Mouse (Mus musculus) hindbrain, embryonic 12.5 days (tissue): ENCODE data around the gene Rad51b. TPM values are rescaled to one million over a fixed set of nuclear protein-coding genes. Genes with fewer than 3 reads are reported as not detected.
"Not testable (repeated sequence)": the region's sequence is repeated elsewhere in the genome, so short reads cannot be mapped to it uniquely, and the experiment has no call there.

Experiments
- ATAC-seq: fragments of 200-750 bp; cut with Nextera tagmentation; 2 replicates; pipeline ENCODE4 v1.8.0; 2017; ENCODE audit warnings: moderate TSS enrichment; ENCODE audit not compliant: low FRiP score
- H3K27ac ChIP-seq: fragments of 300-500 bp; sonication (generic); 2 replicates; pipeline ENCODE4 v1.5.1; 2016; ENCODE audit warnings: mild to moderate bottlenecking
- H3K27me3 ChIP-seq: fragments of 300-500 bp; sonication (generic); 2 replicates; pipeline ENCODE4 v1.6.1; 2016; ENCODE audit warnings: mild to moderate bottlenecking
- H3K36me3 ChIP-seq: fragments of 300-500 bp; sonication (generic); 2 replicates; pipeline ENCODE4 v1.6.1; 2016; ENCODE audit warnings: mild to moderate bottlenecking
- H3K4me1 ChIP-seq: fragments of 300-500 bp; sonication (generic); 2 replicates; pipeline ENCODE4 v1.6.1; 2016
- H3K4me2 ChIP-seq: fragments of 300-500 bp; sonication (generic); replicated peaks from 2 replicates; pipeline ENCODE4 v1.6.1; 2016; ENCODE audit warnings: mild to moderate bottlenecking
- H3K4me3 ChIP-seq: fragments of 300-500 bp; sonication (generic); 2 replicates; pipeline ENCODE4 v1.5.1; 2016; ENCODE audit warnings: mild to moderate bottlenecking
- H3K9ac ChIP-seq: fragments of 300-500 bp; sonication (generic); 2 replicates; pipeline ENCODE4 v1.6.1; 2016; ENCODE audit warnings: mild to moderate bottlenecking, moderate library complexity
- H3K9me3 ChIP-seq: fragments of 300-500 bp; sonication (generic); replicated peaks from 2 replicates; pipeline ENCODE4 v1.6.1; 2016; ENCODE audit warnings: mild to moderate bottlenecking
- WGBS: fragments of 180-500 bp; shearing (Covaris S2); methylation state at CpG from one replicate; pipeline ENCODE4 v1.1.7; 2016; 5-methylcytosine and 5-hydroxymethylcytosine counted together
- polyA plus RNA-seq: library from polyadenylated mRNA; unstranded; fragments of >200 nt; fragmentation: Nextera tagmentation; extraction: Ambion mirVana; gene quantifications from 2 replicates; pipeline ENCODE4 v1.2.1, GENCODE M21; 2016

The Rad51b gene
- polyA plus RNA-seq, 1 experiment from 2014 or later, result 5.2 TPM

DNA sequence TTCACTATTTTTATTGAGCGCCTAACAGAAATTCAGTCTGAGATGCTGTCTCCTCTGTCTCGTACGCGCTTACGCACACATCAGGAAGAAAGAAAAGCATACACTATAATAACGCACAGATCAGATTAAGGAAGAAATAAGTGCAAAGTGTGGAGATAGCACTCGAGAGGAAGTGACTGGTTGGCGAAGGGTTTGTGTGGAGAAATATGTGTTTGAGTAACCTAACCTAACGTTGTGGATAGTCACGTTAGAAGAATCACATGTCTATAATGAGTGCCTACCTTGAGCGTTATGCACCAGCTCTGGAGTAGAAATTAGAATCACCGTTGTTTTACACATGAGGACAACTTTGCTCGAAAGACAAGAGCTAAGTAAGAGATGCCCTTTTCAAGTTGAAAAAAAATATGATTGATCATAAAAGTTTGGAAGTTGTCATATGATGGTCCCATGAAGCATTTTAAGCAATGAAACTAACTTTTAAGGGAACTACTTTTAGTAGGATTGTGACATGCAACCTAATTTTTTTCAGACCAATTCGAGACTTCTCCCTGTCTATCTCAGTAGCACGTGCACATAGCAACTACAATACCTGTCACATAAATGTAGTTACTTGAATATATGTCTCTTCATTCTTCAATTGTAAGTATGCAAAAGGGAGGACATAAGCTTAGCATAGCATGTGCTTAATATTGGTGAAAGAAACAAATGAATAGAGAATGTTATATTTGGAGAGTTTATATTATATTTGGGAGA is 978 bp downstream of the Rad51b start:
- WGBS, result 18% methylated on average over 15 of the region's 15 CpGs

DNA sequence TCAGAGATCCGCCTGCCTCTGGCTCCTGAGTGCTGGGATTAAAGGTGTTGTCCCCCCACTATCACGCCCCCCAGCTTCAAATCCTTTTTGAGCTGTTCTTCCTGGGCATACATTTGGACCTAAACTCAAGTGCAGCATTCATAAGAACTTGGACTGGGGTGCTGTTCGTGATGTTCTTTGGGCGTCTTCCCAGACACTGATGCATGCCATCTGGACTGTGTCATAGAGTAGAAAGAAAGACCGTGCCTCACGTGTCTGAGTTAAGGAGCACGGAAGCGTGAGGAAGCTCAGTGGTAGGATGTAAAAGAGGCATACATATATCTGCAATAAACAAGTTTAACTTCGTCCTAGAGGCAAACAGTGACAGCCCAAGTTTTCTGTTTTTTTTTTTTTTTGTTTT is 4.7 kb downstream of the Rad51b start:
- peaks cover 4% of the 10 kb centered on the region; the same call in 1 of the 2 replicates for H3K4me1 ChIP-seq
- H3K9me3 ChIP-seq, result no peaks in the 10 kb centered on the region
- H3K36me3 ChIP-seq, result no peaks in the 10 kb centered on the region
- H3K27ac ChIP-seq, result no peak overlapping the region
- 90% methylated on average over 9 of the region's 9 CpGs for WGBS
- H3K9ac ChIP-seq, result no peak overlapping the region
- ATAC-seq, result no peak
- no peak overlapping the region for H3K4me2 ChIP-seq
- H3K27me3 ChIP-seq, result no peaks in the 10 kb centered on the region
- no peak overlapping the region for H3K4me3 ChIP-seq

More for the DNA sequence above, 978 bp downstream of the Rad51b start:
- H3K27ac ChIP-seq, result no peak overlapping the region
- no peaks in the 10 kb centered on the region for H3K9me3 ChIP-seq
- ATAC-seq, result no peak
- peak overlapping the region; percentile 76 for H3K4me2 ChIP-seq
- peaks cover 14% of the 10 kb centered on the region for H3K4me1 ChIP-seq
- no peaks in the 10 kb centered on the region for H3K36me3 ChIP-seq
- H3K4me3 ChIP-seq, result peak overlapping the region; percentile 60
- H3K27me3 ChIP-seq, result no peaks in the 10 kb centered on the region
- peak overlapping the region; percentile 42; the same call in 1 of the 2 replicates for H3K9ac ChIP-seq

DNA sequence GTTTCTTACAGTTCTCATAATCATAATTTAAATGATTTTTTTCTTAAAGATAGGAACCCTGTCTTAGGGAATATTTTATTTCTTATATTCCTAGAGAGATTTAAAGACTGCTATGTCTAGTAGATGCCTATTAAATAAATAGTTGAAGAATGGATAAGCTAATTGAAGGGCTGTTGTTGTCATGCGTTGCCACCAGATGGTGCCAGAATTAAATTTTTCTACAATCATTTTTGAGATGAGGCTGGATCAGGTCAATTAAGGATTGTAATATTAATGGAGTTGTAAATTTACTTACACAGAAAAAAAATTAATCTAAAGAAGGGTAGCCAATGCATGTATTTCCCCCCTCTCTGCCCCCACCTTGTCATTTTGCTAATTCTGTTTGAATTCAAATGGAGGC is 8.0 kb downstream of the Rad51b start:
- H3K4me2 ChIP-seq, result no peak overlapping the region
- H3K4me3 ChIP-seq, result no peak overlapping the region
- H3K9me3 ChIP-seq, result no peaks in the 10 kb centered on the region
- H3K27ac ChIP-seq, result no peak overlapping the region
- ATAC-seq, result no peak
- H3K4me1 ChIP-seq, result no peaks in the 10 kb centered on the region
- WGBS, result 71% methylated on average over 1 of the region's 1 CpGs
- H3K36me3 ChIP-seq, result no peaks in the 10 kb centered on the region
- H3K9ac ChIP-seq, result no peak overlapping the region
- H3K27me3 ChIP-seq, result no peaks in the 10 kb centered on the region

DNA sequence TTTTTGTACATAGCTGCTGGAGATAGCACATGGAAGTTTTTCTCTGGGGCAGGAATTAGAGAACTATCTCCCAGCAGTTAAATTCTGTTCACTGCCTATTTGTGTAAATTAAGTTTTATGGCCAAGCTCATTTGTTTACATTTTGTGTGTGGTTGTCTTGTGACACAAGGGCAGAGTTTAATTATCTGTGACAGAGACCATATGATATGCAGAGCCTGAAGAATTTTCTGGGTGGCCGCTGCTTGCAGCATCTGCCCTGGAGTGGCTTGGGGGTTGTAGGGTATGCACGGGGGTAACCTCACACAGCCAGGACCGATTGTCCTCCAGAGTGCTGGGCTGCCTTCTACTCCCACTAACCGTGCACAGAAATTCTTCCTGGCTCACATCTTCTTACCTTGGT is 8.9 kb downstream of the Rad51b start:
- Histone ChIP-seq H3K9ac (no peak overlapping the region), H3K27ac (no peak overlapping the region), H3K9me3 (no peaks in the 10 kb centered on the region), H3K36me3 (no peaks in the 10 kb centered on the region), H3K4me2 (no peak overlapping the region), H3K4me1 (no peaks in the 10 kb centered on the region), H3K4me3 (no peak overlapping the region), H3K27me3 (no peaks in the 10 kb centered on the region)
- WGBS, result 83% methylated on average over 4 of the region's 4 CpGs
- ATAC-seq, result no peak

DNA sequence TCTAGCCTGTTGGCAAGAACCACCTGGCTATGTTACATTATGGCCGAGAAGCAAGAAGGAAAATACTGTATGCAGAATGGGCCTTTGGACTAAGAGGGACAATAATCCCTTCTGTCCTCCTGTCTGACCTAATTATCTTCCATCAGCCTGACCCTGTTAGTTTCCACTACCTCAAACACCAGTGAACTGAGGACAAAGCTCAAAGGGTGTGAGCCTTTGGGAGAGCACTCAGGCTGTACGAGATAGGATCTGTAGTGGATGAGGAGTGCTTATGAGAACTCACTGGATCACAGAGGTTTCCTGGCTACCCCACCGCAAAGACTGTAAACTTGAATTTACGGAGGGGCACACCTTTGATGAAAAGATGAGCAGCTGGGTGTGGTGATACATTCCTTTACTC is 16.6 kb downstream of the Rad51b start:
- Histone ChIP-seq H3K36me3 (no peaks in the 10 kb centered on the region), H3K9ac (no peak overlapping the region), H3K4me3 (no peak overlapping the region), H3K27ac (no peak overlapping the region), H3K27me3 (no peaks in the 10 kb centered on the region), H3K4me1 (no peaks in the 10 kb centered on the region), H3K9me3 (no peaks in the 10 kb centered on the region), H3K4me2 (no peak overlapping the region)
- 92% methylated on average over 4 of the region's 4 CpGs for WGBS
- ATAC-seq, result no peak

DNA sequence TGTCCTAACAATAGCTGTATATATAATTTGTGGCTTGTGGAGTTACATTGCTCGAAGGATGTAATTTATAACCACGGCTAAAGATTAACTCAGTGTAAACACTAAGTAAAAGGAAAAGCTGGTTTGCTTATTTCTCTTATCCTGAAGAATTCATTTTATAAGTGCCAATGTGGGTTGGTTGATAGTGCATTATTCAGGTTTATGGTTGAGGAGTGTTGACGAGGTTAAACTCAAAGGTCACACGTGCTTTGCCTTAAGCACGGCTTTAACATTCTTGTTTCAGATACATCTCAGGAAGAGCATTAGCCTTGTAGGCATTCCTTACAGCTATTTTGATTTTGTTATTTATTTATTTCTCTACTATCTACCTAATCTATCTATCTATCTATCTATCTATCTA is 20.3 kb downstream of the Rad51b start:
- no peak for ATAC-seq
- Histone ChIP-seq H3K9ac (no peak overlapping the region), H3K27ac (no peak overlapping the region), H3K9me3 (no peaks in the 10 kb centered on the region), H3K36me3 (no peaks in the 10 kb centered on the region), H3K4me3 (no peak overlapping the region), H3K4me1 (no peaks in the 10 kb centered on the region), H3K27me3 (no peaks in the 10 kb centered on the region), H3K4me2 (no peak overlapping the region)
- WGBS, result 91% methylated on average over 5 of the region's 5 CpGs

DNA sequence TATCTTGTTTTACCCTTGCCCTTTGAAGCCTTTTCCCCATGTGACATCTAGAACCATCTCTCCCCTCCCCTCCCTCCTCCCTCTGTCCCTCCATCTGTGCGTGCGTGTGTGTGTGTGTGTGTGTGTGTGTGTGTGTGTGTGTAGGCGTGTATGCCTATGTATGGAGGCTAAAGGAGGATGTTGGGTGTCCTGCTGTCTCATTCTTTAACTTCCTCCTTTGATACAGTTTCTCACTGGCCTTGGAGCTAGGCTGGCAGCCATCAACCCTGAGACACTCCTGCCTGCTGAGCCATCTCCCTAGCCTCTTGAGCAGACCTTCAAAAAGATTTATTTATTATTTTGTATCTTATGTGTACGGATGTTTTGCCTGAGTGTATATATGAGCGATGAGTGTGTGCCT is 23.8 kb downstream of the Rad51b start:
- Histone ChIP-seq H3K27me3 (no peaks in the 10 kb centered on the region), H3K9ac (no peak overlapping the region), H3K36me3 (no peaks in the 10 kb centered on the region), H3K4me2 (no peak overlapping the region), H3K9me3 (no peaks in the 10 kb centered on the region), H3K4me3 (no peak overlapping the region), H3K27ac (no peak overlapping the region), H3K4me1 (no peaks in the 10 kb centered on the region)
- WGBS, result 86% methylated on average over 5 of the region's 5 CpGs
- no peak for ATAC-seq

DNA sequence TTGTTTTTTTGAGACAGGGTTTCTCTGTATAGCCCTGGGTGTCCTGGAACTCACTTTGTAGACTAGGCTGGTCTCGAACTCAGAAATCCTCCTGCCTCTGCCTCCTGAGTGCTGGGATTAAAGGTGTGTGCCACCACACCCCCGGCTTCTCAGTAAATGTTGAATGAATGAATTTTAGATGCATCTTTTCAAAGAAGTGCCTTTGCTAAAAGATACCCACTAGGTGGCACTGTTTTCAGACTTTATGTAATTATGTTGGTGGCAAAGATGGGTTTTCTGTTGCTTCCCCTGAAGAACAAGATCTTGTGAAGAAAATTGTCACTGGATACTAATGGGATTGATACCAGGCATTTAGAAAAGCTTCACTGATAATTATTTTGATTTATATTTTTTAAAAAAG is 25.5 kb downstream of the Rad51b start:
- H3K4me2 ChIP-seq, H3K9ac ChIP-seq, H3K27me3 ChIP-seq, H3K27ac ChIP-seq, H3K4me1 ChIP-seq, ATAC-seq, H3K9me3 ChIP-seq, H3K36me3 ChIP-seq, H3K4me3 ChIP-seq: not testable (repeated sequence)
- 79% methylated on average over 2 of the region's 2 CpGs for WGBS

DNA sequence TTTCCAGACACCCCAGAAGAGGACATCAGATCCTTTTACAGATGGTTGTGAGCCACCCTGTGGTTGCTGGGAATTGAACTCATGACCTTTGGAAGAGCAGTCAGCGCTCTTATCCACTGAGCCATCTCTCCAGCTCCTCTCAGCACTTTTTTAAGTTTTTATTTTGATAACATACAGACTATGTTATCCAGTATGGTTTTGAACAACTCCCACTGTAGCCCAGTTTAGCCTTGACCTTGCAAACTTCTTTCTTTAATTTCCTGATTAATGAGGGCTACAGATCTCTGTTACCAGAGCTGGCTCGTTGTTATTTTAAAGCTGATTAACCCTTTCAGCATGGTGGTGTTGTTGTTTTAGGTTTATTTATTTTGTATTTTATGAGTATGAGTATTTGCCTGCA is 29.2 kb downstream of the Rad51b start:
- ATAC-seq, result no peak
- H3K27me3 ChIP-seq, result no peaks in the 10 kb centered on the region
- H3K36me3 ChIP-seq, result no peaks in the 10 kb centered on the region
- no peak overlapping the region for H3K9ac ChIP-seq
- no peak overlapping the region for H3K4me2 ChIP-seq
- no peak overlapping the region for H3K27ac ChIP-seq
- H3K4me1 ChIP-seq, result no peaks in the 10 kb centered on the region
- no peak overlapping the region for H3K4me3 ChIP-seq
- 82% methylated on average over 2 of the region's 2 CpGs for WGBS
- H3K9me3 ChIP-seq, result no peaks in the 10 kb centered on the region

DNA sequence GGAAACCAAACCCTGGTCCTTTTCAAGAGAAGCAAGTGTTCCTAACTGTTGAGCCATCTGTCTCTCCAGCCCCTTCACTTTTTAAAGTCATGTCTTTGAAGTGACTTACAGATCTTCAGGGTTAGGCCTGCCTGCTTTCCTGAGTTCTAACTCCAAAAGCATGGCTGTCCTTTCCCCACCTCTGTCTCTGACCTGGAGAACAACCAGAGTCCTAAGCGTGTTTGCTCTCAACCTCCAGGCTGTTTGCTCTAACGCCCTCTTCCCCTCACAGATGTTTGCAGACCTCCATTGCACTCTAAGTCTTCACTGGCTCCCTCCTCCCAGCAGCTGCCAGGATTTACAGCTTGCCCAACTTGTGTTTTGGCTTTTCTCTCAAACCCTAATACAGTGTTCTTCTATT is 29.7 kb downstream of the Rad51b start:
- Histone ChIP-seq H3K9ac (no peak overlapping the region), H3K4me2 (no peak overlapping the region), H3K27me3 (no peaks in the 10 kb centered on the region), H3K27ac (no peak overlapping the region), H3K4me1 (no peaks in the 10 kb centered on the region), H3K9me3 (no peaks in the 10 kb centered on the region), H3K4me3 (no peak overlapping the region), H3K36me3 (no peaks in the 10 kb centered on the region)
- 72% methylated on average over 2 of the region's 2 CpGs for WGBS
- ATAC-seq, result no peak

DNA sequence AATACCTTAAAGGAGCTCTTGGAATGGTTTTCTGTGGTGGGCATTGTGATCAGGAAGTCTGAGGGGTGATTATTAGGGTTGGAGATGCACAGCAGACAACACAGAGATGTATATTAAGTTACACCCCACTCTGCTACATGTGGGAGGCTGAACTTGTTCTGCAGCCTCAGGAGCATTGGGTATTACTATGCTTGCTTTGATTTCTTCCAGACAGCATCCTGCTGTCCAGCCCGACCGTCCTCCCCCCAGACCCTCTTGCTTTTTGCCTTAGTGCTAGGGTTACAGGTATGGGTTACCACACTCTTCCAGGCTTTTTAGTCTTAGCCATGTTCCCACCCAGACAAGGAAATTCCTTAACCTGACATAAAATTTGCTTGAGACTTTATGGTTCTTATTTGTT is 30.8 kb downstream of the Rad51b start:
- Histone ChIP-seq H3K27me3 (no peaks in the 10 kb centered on the region), H3K27ac (no peak overlapping the region), H3K36me3 (no peaks in the 10 kb centered on the region), H3K4me3 (no peak overlapping the region), H3K9ac (no peak overlapping the region), H3K9me3 (no peaks in the 10 kb centered on the region), H3K4me2 (no peak overlapping the region), H3K4me1 (no peaks in the 10 kb centered on the region)
- no peak for ATAC-seq
- WGBS, result 63% methylated on average over 2 of the region's 2 CpGs

DNA sequence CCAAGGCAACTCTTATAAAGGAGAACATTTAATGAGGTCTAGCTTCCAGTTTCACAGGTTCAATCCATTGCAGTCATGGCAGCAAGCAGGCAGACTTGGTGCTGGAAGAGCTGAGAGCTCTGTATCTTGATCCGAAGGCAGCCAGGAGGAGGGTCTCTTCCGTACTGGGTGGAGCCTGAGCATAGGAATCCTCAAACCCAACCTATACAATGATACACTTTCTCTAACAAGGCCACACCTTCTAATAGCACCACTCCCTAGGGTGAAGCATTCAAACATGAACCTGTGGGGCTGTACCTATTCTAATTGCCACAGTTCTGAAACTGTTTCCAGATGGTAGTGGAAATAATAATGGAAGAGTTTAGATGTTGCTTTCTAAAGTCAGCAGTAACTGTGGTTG is 33.5 kb downstream of the Rad51b start:
- H3K4me3 ChIP-seq, result no peak overlapping the region
- WGBS, result 74% methylated on average over 2 of the region's 2 CpGs
- H3K36me3 ChIP-seq, result no peaks in the 10 kb centered on the region; the same call in 1 of the 2 replicates

DNA sequence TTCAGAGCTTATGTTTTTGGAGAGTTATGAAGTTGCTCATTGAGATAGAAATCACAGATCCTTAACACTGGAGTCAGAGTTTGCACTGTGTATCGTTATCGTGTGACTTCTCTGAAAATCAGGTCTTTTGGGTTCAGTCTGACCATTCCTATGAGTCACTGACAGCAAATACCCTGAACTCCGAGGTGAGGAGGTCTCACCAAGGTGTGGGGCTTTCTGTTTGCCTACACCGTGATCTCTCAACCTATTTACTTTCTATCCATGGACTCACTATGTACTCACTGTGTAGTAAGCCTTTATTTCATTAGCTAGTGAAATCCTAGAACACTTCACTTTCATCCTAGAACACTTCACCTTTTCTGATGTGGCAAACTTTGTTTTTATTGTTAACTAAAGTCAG is 34.6 kb downstream of the Rad51b start:
- Histone ChIP-seq H3K9me3 (0 out of 2 replicates have a peak, but pooled peaks cover 10% of the 10 kb centered on the region), H3K27ac (no peak overlapping the region), H3K9ac (no peak overlapping the region), H3K27me3 (no peaks in the 10 kb centered on the region), H3K4me3 (no peak overlapping the region), H3K4me1 (no peaks in the 10 kb centered on the region), H3K4me2 (no peak overlapping the region), H3K36me3 (no peaks in the 10 kb centered on the region; the same call in 1 of the 2 replicates)
- 83% methylated on average over 4 of the region's 4 CpGs for WGBS
- ATAC-seq, result no peak

More for the DNA sequence above, 33.5 kb downstream of the Rad51b start:
- H3K27ac ChIP-seq, result no peak overlapping the region
- ATAC-seq, result no peak
- H3K27me3 ChIP-seq, result no peaks in the 10 kb centered on the region
- no peaks in the 10 kb centered on the region for H3K4me1 ChIP-seq
- H3K9me3 ChIP-seq, result 0 out of 2 replicates have a peak, but pooled peaks cover 10% of the 10 kb centered on the region
- no peak overlapping the region for H3K4me2 ChIP-seq
- no peak overlapping the region for H3K9ac ChIP-seq
